Mouse (Mus musculus) left cerebral cortex, postnatal 36 days (tissue): ENCODE results near the gene Lrrc45. TPM values are rescaled to one million over a fixed set of nuclear protein-coding genes. Genes with fewer than 3 reads are reported as not detected.

Experiments
- DNase-seq, 2 experiments: peaks; one replicate each; pipeline ENCODE4 v3.0.0; 2021 to 2022; ENCODE audit warnings: low spot score in 2 of 2, mixed read lengths in 1 of 2
- intact Hi-C: fragments of 180-260 bp; cut with DNase I; formaldehyde crosslinking; loops from one replicate; pipeline ENCODE4 v1.15.1; 2025
- total RNA-seq, 2 experiments: library from RNA; stranded (reverse); gene quantifications; 2 replicates each; pipeline ENCODE4 v1.2.3; 2021

The Lrrc45 gene
- total RNA-seq, 2 experiments from 2014 or later, result 41.9 to 66.1 TPM

GRCm38 (mm10) chr11:120697741-120698140 is 16.0 kb upstream of the Lrrc45 start:
- no peak for DNase-seq

DNA sequence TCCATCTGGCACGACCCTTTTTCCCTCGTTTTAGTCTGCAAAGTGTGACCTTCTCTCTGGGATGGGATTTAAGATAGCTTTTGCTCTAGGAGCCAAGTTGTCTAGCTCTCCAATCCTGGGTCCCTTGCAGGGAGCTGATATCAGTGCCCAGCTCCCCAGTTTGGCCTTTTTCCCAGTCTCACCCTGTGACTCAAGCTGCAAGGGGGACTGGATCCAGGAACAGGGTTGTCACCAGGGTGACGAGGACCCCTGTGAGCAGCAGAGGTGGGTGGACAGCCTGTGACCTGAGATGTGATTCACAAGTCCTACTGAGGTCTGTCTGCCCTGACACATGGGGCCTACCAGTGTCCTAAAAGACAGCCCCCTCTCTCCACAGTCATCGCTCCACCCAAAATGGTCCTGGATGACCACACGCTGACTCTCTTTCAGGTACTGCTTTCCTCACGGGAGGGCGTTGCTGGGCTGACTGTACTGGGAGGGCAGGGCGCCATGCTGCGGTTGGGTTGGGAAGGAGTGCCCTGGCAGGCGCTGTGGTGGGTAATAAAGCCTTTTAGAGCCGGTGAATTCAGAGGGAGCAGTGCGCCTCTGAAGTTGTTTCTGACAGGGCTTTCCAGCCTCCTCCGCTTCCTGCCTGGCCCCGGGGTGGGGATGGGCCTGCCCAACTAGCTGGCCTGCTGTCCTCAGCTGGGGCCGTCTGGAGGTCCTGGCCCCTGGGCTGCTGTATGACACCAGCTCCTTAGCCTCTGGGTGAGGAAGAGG is 9.8 kb upstream of the Lrrc45 start:
- DNase-seq, result no peak
- intact Hi-C loops, result no loop called here

More at GRCm38 (mm10) chr11:120697741-120698140, 16.0 kb upstream of the Lrrc45 start:
- intact Hi-C loops, result no loop called here

DNA sequence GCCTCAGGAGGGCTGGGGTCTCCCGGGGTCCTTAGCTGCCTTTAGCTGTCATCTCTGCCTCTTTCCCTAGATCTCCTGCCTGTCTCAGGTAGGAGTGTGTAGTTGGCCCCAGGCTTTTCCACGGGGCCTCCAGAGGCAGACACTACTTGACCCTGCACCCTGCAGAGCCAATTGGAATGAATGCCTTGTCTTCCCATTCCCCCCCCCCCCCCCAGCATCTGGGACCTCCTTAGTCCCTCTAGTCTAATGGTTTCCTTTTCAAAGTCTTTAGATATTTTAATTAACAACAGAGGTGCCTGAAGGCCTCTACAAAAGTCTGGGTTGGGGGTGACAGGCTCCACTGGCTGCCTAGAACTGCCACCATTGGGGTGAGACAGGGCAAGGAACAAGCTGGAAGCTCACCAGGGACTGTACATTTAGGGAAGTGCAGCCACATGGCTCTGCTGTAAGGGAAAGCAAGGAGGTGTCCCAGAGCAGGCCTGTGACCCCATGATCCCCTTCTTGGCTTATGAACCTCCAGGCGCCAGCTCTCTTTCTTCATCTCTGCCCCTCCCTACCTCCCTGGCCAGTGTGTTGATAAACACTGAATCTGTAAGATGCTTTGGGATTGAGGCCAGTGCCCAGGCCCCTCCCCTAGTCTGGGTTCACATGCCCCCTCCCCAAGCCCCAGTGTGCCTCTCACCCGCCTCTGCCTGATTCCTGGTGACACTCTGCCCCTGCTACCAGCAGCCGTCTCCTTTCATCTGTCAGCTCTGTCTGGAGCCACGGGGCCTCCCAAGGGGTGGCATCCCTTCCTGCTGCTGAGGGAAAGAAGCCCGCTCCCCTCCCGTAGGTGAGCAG is 9.0 kb upstream of the Lrrc45 start:
- intact Hi-C loops, result loop anchor here (5.0 kb wide), 1 partner anchor 32 kb away; the partner anchor contains the start of gene Aspscr1
- DNase-seq, result no peak

DNA sequence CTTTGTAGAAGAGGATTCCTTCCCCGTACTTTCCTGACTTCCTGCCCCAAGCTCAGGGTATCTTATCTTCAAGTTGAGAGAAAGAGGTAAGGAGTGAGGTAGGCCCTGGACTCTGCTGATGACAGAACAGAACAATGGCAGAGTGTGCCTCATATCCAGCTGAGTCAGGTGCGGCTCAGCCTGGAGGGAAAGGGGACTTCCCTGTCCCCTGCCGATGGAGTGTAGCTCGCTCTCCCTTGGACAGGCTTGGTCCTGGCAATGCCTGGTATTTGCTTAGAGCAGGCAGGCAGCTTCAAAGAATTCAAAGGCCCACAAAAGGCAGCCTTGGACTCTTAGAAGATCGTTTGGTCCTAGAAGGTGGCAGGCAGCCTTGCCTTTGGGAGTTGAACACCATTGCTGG is 7.6 kb upstream of the Lrrc45 start:
- no peak for DNase-seq
- intact Hi-C loops, result loop anchor here (5.0 kb wide), 1 partner anchor 34 kb away; the partner anchor contains the start of gene Aspscr1

DNA sequence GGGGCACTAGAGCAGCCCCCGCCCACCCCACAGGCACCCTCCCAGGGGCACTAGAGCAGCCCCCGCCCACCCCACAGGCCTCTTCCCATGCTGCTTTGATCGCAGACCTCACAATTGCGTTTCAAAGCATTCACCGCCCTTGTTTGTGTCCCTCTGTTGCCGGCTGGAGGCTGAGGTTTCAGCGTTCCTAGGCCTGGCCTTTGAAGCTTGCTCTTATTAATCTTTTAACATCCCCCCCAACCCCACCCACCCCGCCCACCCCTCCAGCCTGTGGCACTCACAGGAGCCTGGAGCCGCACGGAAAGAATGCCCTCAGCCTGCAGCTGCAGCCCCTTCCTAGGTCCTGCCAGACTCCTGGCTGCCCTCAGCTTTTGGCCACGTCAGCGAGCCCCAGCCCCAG is 6.5 kb upstream of the Lrrc45 start:
- intact Hi-C loops, result loop anchor here (5.0 kb wide), 1 partner anchor 35 kb away; the partner anchor contains the start of gene Aspscr1
- no peak for DNase-seq

- intact Hi-C loops, result loop anchor here (5.0 kb wide), 1 partner anchor 36 kb away; the partner anchor contains the start of gene Aspscr1
- DNase-seq, result no peak
These were observed 5.8 kb upstream of the Lrrc45 start for GRCm38 (mm10) chr11:120707969-120708368.

DNA sequence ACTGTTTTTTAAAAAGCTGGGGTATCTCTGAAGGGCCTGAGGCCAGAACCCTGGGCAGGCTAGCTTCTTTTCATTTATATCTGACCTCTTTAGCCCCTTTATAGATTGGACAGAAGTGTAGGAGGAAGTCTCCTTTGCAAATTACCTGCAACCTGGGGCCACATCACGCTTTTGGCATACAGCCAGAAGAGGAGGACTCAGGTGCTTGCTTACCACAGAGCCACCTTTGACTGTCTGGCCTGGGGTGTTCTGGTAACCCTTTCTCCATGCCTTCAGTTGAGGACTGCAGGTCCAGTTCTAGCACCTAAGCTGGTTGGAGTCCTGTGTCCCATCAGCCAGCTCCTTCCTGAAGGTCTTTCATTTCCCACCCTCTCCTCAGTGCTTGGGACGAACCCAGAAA is 4.2 kb upstream of the Lrrc45 start:
- DNase-seq, result no peak
- intact Hi-C loops, result loop anchor here (5.0 kb wide), 1 partner anchor 37 kb away; the partner anchor contains the start of gene Aspscr1

DNA sequence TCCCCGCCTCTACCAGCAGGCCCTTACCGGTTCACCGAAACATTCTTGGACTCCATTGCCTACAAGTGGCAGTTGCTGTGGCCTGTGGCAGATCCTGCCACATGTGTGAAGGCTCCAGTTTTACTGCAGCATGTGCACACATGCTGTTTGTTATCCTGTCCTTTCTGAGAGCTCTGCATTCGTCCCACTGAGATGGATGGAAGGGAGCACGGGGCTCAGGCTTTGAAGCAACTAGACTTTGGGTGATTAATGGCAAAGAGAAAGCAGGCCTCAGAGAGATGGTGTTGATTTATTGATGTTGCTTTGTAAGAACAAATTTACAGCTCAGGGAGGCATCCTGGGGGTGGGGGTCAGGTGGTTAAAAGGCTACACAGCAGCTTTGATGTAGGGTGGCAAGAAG is 3.1 kb upstream of the Lrrc45 start:
- intact Hi-C loops, result no loop called here

DNA sequence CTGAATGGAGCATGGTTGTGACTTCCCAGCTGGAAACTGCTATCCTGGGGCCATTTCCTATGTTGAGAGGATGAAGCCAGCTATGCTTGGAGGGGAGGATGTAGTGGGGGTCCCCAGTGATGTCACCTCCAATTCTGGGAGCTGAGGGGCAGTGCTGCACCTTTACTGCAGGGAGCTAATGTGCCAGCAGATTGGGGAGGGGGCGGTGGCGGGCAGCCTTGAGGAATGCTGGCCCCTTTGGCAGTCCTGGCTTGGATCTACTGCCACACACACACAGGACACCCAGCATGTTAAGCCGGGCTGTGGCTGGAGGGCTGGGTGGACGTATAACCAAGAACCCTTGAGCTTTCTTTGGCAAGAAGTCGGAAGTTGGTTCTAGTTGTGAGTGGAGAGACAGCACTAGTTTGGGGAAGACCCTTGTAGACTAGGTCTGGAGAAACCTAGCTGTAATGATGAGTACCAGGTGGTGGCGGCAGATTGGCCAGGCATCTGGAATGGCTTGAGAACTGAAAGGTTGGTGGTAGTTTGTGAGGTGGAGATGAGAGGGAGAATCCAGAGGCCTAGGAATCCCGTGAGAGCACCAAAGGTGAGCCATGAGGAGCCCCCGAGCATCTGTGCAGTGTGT is 1.6 kb upstream of the Lrrc45 start:
- no peak for DNase-seq
- intact Hi-C loops, result loop anchor here (2.0 kb wide), 2 partner anchors 53 to 87 kb away; partner anchors contain the start of gene Sirt7

More for the DNA sequence above, 3.1 kb upstream of the Lrrc45 start:
- no peak for DNase-seq

- DNase-seq, result no peak
- intact Hi-C loops, result loop anchor here (2.0 kb wide), 2 partner anchors 54 to 88 kb away; partner anchors contain the start of gene Sirt7
These were observed 755 bp upstream of the Lrrc45 start for GRCm38 (mm10) chr11:120712771-120713568.

DNA sequence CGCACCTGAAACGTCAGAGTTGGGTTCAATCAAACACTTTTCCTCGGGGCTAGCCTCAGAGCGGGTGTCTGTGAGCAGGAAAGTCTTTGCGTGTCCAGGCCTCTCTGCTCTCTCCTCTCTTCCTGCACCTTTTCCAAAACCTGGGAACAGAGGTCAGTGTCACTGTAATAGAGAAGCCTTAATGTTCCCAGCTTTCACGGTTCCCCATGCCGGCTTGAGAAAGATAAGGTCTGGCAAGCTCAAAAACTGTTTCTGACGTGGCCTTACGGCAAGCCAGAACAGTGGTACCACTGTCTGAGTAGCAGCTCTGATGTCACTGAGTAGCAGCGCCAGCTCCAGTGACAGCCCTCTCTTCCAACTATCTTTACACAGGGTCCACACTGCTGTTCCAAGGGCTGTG is 821 bp downstream of the Lrrc45 start:
- intact Hi-C loops, result no loop called here
- DNase-seq, result no peak

- no peak for DNase-seq
- intact Hi-C loops, result no loop called here
These were observed 1.4 kb downstream of the Lrrc45 start for GRCm38 (mm10) chr11:120715131-120715530.

DNA sequence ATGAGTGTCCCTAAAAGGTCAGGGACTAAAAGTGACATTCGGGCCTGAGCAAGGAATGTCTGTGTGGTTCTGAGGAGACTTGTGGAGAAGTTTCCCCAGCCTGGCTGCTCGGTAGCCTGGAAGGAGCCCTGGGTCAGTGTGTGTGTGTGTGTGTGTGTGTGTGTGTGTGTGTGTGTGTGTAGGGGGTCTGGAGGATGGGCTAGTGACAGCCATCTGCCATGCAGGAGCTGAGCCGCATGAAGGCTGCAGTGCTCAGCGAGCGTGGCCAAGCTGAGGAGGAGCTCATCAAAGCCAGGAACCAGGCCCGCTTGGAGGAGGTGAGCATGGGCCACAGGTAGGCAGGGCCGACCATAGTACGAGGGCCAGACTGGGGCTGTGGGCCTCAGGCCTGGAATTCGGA is 5.5 kb downstream of the Lrrc45 start:
- DNase-seq, result no peak
- intact Hi-C loops, result no loop called here

DNA sequence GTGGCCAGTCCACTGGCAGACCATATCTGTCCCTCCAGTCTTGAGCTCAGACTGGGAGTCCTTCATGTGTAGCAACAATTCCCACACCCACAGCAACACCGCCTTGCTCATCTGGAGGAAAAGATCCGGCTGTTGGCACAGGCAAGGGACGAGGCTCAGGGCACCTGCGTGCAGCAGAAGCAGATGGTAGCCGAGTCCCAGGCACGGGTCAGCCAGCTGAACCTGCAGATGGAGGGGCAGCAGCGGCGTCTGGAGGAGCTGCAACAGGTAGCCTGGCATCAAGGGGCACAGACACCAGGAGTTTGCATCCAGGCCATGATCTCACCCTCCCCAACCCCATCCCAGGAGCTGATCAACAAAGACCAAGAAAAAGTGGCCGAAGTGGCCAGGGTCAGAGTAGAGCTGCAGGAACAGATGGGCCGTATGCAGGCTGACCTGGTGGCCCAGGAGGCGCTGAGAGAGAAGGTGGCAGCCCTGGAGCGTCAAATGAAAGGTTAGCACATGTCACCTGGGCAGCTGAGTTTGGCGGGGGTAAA is 6.2 kb downstream of the Lrrc45 start:
- DNase-seq, result no peak
- intact Hi-C loops, result loop anchor here (1.0 kb wide), 1 partner anchor 56 kb away; no protein-coding TSS in a partner anchor

GRCm38 (mm10) chr11:120720450-120720849 is 6.7 kb downstream of the Lrrc45 start:
- intact Hi-C loops, result loop anchor here (1.0 kb wide), 1 partner anchor 56 kb away; no protein-coding TSS in a partner anchor
- peak; percentile 82 to 89 for DNase-seq

DNA sequence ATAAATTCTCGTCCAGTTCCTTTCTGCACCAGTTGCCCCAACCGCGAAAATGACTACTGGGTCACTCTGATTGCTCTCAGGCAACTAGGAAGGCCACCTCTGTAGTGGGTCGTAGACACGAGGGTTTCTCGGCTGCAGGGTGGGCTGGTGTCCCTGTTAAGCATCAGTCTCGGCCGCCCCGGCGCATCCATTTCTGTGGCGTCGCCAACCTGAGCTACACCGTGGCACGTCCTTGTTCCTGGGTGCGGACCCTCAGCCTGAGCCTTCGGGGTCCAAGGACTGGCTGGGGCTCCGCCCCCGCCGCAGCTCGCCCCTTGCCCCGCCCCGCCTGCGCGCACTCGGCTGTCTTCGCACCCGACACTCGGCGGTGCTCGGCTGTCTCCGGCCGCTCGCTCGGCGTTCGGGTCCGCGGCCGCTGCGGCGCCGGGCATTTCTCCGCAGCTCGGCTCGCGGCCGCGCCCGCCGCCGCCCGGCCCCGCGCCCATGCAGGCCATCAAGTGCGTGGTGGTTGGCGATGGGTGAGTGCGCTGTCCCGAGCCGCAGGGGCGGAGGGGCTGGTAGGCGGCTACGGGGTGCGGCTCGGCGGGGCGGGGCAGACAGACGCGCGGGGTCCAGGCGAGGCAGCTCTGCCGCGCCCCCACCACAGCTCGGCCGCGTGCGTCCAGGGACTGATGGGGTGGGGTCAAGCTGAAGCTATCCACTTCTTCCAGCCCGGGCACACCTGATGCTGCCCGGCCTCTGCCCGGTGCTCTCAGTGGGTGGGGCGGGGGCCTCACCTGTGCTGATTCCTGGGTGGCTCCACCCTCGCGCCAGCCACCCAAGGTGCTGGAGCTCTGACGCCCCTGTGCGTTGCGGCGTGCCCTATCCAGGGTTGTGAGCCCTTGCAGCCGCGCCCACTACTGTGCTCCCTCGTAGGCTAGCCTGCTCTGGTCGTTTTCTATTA is 7.7 kb downstream of the Lrrc45 start, which contains the start of gene Rac3:
Gene Rac3, plus strand, starts transcription at position 347 of the 943 bp plus-strand sequence.
- intact Hi-C loops, result no loop called here
- DNase-seq, result peak; percentile 61 to 68

DNA sequence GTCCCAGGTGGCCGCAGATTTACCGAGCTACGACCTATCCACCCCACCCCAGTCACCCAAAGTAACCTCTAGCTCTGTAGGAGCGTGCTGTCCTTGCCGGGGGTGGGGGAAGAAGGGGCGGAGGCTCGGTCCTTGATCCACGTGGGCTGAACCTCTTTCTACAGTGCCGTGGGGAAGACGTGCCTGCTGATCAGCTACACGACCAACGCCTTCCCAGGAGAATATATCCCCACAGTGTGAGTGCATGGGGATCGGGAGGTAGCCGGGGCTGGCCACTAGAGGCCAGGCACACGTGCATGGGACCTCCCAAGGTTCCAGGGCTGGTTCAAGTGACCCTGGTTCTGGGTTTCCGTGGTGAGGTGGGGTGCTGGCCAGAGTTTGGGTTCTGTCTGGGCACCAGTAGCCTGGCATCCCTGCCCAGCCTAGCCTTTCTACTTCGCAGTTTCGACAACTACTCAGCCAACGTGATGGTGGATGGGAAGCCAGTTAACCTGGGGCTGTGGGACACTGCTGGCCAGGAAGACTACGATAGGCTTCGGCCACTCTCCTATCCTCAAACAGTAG is 8.4 kb downstream of the Lrrc45 start:
- intact Hi-C loops, result no loop called here
- DNase-seq, result no peak
